Mouse (Mus musculus) left cerebral cortex, postnatal 14 days (tissue): ENCODE measurements around the gene Atg5. TPM values are rescaled to one million over a fixed set of nuclear protein-coding genes. Genes with fewer than 3 reads are reported as not detected.

Experiments
- DNase-seq, 2 experiments: peaks; one replicate each; pipeline ENCODE4 v3.0.0; 2021 to 2022; ENCODE audit warnings: low spot score in 2 of 2, mixed read lengths in 1 of 2
- intact Hi-C: fragments of 180-260 bp; cut with DNase I; formaldehyde crosslinking; loops from one replicate; pipeline ENCODE4 v1.15.1; 2025
- total RNA-seq, 2 experiments: library from RNA; stranded (reverse); gene quantifications; 2 replicates each; pipeline ENCODE4 v1.2.3; 2021

Atg5 gene
- total RNA-seq, 2 experiments from 2014 or later = 21.2 to 21.4 TPM

DNA sequence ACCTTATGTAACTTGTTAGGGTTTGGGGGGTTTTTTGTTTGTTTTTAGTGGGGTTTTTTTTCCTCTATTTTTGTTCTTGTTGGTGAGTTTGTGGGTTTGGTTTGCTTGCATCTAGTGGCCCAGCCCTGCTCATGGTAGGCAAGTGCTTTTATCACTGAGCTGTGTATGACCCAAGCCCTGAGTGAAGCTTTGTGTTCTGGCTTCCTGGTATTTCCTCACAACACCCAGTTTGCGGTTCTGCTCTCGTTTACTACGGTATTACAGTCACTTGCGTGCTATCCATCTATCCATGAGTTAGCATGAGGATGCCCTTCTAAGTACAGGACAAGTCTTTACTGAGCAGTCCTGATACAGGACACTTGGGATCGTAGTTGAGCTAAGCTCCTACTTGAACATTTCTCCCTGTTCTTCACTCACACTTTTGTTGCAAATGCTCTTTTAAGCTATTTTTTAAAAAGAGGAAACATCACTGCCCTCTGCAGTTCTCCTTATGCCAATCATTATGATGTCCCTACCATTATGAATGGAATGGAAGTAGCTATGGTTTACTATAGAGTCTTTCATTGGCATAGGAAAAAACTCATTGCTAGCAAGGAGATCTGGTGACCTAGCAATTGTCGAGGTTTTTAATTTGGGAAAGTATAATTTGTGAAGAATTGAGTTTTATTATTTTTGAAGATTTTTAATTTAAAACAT is 73.8 kb downstream of the Atg5 start:
- intact Hi-C loops = no loop called here
- DNase-seq = no peak

DNA sequence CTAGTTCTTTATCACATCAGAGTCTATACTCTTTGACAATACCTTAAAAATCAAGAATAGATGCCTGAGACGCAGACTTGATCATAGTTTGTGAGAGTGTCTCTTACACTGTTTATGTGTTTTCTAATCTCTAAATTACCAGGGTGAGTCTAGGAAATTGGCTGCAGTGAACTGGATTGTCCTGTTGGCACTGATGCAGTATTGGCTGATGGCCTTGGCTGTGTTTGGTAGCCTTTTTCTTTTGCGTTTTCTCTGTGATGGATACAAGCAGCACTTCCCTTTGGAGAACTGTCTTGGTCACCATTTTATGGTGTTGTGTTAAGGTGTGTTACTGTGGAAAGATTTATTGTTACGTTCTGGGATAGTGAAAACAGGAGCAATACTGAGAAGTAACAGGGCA is 75.2 kb downstream of the Atg5 start:
- intact Hi-C loops = no loop called here
- DNase-seq = no peak

GRCm38 (mm10) chr10:44347549-44348172 is 79.5 kb downstream of the Atg5 start:
- DNase-seq = no peak
- intact Hi-C loops = no loop called here

- intact Hi-C loops = no loop called here
- DNase-seq = no peak
Measured at GRCm38 (mm10) chr10:44348474-44349415, 80.6 kb downstream of the Atg5 start.

DNA sequence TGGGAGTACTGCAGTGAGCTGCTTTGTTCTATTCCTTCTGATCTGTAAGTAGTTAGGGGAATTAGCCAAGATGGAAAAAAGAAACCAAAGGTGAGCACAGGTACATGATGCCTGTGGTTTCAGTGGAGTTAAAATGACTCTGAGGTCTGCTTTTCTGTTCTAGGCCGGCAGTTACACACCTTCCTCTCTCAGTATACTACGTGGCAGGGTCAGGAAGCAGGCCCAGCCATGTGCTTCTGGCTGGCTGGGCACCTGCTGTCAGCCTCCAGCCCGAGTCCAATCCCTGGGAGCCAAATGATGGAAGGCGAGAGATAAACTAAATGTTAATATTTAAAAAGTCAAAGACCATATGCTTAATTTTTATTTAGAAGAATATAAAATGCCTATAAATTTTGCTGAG is 85.3 kb downstream of the Atg5 start:
- no peak for DNase-seq
- intact Hi-C loops = no loop called here

DNA sequence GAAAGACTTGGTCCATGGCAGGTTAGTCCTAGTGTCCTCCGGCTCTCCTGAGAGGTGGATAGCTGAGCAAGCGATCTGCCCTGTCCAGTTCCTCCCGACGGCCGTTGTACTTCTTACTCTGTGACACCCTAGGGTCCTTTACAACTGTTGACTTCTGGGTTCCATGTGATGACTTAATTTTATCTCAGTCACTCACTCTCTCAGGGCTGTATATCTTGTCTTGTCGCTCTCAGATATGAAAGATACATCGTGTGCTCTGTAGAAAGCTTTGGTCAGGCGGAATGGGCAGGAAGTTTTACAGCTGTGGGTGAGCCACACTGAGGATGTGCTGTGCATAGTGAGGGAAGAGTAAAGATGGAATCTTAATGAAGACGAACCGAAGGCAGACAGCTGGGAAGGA is 86.2 kb downstream of the Atg5 start:
- intact Hi-C loops = no loop called here
- DNase-seq = no peak

DNA sequence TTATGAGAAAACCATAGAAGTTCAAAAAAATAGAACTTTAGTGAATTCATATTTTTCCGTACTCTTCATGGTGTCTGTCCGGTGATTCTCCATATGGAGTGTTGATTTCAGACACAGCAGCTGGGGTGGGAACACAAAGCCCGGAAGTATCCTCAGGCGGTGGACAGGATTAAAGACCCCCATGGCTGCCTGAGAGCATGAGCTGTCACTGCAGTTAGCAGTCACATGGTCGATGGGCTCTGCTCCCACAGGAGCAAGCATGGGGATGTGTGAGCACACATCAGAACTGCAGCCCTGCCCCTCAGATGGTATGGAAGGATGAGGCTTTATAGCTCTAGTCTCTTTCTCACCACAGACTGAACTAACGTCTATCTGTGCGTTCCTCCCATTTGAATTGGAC is 87.1 kb downstream of the Atg5 start:
- no peak for DNase-seq
- intact Hi-C loops = no loop called here

DNA sequence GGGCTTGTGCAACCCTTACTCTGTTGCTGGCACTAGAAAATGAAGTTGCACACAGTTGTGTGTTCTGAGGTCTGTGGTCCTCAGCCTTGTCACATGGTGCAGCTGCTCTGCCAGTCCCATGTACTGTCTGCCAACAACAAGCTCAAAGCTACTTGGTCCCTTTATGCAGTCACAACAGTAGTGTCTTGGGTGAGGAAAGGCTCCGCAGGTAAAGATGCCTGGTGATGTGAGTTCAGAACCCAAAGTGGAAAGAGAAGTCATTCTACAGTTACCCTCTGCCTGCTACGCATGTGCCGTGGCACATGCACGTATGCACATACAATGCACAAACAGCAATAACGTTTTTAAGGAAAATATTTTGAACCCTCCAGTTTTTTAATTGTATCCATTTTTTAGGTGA is 88.5 kb downstream of the Atg5 start:
- intact Hi-C loops = no loop called here

GRCm38 (mm10) chr10:44357316-44357715 is 89.2 kb downstream of the Atg5 start:
- intact Hi-C loops = no loop called here
- no peak for DNase-seq

More for the DNA sequence above, 88.5 kb downstream of the Atg5 start:
- no peak for DNase-seq

DNA sequence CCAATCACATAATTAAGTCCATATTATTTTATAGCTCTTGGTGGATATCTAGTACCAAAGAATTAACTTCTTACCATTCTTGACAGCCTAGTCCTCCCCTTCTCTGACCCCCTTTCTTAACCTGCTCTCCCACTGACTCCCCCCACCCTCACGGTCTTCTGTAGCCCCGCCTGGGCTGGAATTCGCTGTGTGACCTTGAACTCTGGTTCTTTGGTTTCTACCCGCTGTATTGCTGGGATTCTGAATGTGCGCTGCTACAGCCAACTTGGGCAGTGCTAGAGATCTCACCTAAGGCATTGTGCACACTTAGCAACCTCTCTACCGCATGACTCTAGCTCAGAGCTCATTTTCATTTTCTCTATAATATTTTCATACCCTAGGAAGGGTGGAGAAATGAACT is 90.7 kb downstream of the Atg5 start:
- intact Hi-C loops = no loop called here
- no peak for DNase-seq

- DNase-seq = no peak
- intact Hi-C loops = no loop called here
Measured at GRCm38 (mm10) chr10:44360632-44361031, 92.5 kb downstream of the Atg5 start.

DNA sequence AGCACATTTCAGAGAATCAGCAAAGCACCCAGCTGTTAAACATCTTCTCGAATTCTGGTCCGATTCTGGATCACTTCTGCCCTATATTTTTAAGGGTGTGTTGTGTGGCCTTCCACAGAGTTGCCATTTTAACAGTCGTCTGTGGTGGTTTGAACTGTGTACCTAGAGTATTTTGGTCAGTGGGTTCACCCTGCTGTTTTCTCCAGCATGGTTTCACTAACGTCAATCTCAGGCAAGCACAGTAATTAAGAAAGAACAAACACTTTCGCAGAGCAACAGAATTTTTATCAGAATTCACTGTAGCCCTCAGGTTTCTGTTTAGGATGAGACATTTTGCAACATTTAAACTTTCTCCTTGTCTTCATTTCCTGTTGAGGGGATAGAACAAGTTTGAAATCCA is 94.3 kb downstream of the Atg5 start:
- intact Hi-C loops = no loop called here
- no peak for DNase-seq

- intact Hi-C loops = no loop called here
- DNase-seq = no peak
Measured at GRCm38 (mm10) chr10:44362846-44363245, 94.7 kb downstream of the Atg5 start.

DNA sequence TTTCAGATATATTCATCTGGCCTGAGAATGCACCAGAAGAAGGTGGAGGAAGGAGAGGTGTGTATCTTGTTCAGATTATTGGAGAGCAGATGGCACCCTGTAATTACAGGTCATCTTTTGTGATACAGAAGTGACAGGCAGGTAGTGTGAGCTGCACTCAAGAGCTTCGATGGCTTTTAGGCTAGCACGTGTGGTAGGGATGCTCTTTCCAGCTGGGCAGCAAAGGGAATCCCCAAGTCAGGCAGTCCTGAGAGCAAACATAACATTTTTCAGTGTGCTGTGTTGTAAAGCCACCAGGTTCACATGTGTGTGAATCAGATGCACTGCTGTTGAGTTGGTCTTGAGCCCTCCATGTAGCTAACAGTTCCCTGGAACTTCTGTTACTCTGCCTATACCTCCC is 98.0 kb downstream of the Atg5 start:
- intact Hi-C loops = no loop called here
- no peak for DNase-seq

- intact Hi-C loops = no loop called here
- DNase-seq = no peak
Measured at GRCm38 (mm10) chr10:44367043-44367442, 98.9 kb downstream of the Atg5 start.

DNA sequence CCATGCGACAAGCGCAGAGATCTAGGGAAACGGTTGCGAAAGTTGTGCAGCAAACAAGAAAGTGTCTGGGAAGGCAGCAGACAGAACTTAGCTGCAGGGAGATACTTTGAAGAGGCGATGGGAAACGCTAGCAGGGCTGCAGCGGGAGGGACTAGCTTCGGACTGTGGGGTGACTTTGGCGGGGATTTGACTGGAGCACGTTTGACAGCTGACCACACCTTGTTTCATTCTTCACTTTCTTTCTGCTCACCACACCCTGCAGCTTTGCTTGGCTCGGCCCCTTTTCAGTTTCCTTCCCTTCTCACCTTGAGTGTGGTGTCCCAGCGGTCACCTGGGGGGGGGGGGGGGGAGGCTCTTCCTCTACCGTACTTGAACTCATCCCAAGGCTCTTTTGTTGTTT is 100.4 kb downstream of the Atg5 start:
- intact Hi-C loops = no loop called here
- no peak for DNase-seq

DNA sequence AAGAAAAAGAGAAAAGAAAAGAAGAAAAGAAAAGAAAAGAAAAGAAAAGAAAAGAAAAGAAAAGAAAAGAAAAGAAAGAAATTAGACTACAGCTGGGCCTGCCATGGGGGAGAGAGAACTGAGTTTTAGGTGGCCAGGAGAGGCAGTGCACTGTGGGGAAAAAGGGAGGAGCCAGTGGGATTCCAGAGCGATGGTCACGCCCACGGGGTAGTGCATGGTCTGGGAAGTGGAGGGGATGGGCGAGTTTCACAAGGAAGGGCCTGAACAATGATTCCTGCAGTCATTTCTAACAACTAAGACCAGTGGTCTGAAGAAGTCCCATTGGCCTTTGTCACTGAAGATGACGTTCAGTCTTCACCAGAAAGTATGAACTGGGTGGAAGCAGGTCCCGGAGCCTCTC is 102.5 kb downstream of the Atg5 start:
- intact Hi-C loops = no loop called here

GRCm38 (mm10) chr10:44372210-44372609 is 104.1 kb downstream of the Atg5 start:
- no peak for DNase-seq
- intact Hi-C loops = no loop called here

More for the DNA sequence above, 102.5 kb downstream of the Atg5 start:
- no peak for DNase-seq

- no peak for DNase-seq
- intact Hi-C loops = no loop called here
Measured at GRCm38 (mm10) chr10:44374678-44375077, 106.5 kb downstream of the Atg5 start.

DNA sequence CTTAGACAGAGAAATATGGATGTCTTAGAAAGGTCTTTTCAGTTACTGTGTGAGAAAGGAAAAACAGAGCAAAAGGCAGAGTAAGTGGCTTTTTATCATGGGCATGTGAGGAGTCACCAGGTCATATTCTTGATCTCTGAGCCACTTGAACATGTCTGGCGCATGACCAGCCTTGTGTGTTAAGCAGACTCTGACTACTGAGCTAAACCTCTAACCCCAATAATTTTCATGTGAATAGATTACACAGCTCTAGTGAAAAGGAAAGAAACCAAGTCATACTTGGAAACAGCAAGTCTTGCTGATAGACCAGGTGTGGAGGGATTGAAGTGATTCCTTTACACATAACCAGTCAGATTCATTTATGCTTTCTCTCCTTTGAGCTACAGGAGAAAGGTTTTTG is 107.3 kb downstream of the Atg5 start:
- intact Hi-C loops = no loop called here
- DNase-seq = no peak
